Mouse (Mus musculus): ENCODE measurements at regions not wholly inside any gene's neighbourhood (a gene's known extent, or its start where the extent isn't known, plus 50 kb on each side); places are given as distances from the start of the nearest gene placed in this dataset.

GRCm38 (mm10) chr12:79949101-79949824 is 163.6 kb downstream of the Zfp36l1 start:
- no peak overlapping the region for H3K4me3 ChIP-seq (ENCODE audit: low read depth, low read length)
- no peak overlapping the region for H3K4me2 ChIP-seq
- peak overlapping the region; percentile 58 for H3K27ac ChIP-seq (ENCODE audit: low read depth, low read length)
- DNase-seq (ENCODE audit: low spot score) (no peak), ATAC-seq (replicated peaks; ENCODE audit: low FRiP score) (no peak)
- H3K36me3 ChIP-seq (ENCODE audit: control insufficient read depth, insufficient read depth, low read length), result no peaks in the 10 kb centered on the region
- H3K9ac ChIP-seq (ENCODE audit: low read depth, low read length), result no peak overlapping the region
- 63% methylated on average over 14 of the region's 14 CpGs for WGBS
- H3K9me3 ChIP-seq (ENCODE audit: control insufficient read depth, low read length), result no peaks in the 10 kb centered on the region
- H3K4me1 ChIP-seq (replicated peaks; ENCODE audit: control insufficient read depth, insufficient read depth, low read length), result peaks cover 18% of the 10 kb centered on the region
- H3K27me3 ChIP-seq (replicated peaks; ENCODE audit: control insufficient read depth, insufficient read depth, low read length), result no peaks in the 10 kb centered on the region

- WGBS, result 85% methylated on average over 4 of the region's 4 CpGs
- H3K9ac ChIP-seq (ENCODE audit: low read depth, low read length), result no peak overlapping the region
- no peaks in the 10 kb centered on the region for H3K27me3 ChIP-seq (replicated peaks; ENCODE audit: control insufficient read depth, insufficient read depth, low read length)
- H3K4me3 ChIP-seq (ENCODE audit: low read depth, low read length), result no peak overlapping the region
- no peak overlapping the region for H3K4me2 ChIP-seq
- ATAC-seq (replicated peaks; ENCODE audit: low FRiP score), result no peak
- no peak overlapping the region for H3K27ac ChIP-seq (ENCODE audit: low read depth, low read length)
- DNase-seq (ENCODE audit: low spot score), result no peak
- H3K36me3 ChIP-seq (ENCODE audit: control insufficient read depth, insufficient read depth, low read length), result no peaks in the 10 kb centered on the region
- peaks cover 35% of the 10 kb centered on the region for H3K4me1 ChIP-seq (replicated peaks; ENCODE audit: control insufficient read depth, insufficient read depth, low read length)
- no peaks in the 10 kb centered on the region for H3K9me3 ChIP-seq (ENCODE audit: control insufficient read depth, low read length)
Observed at GRCm38 (mm10) chr12:79947574-79947973, 165.2 kb downstream of the Zfp36l1 start.

- DNase-seq (ENCODE audit: low spot score), result no peak
- H3K4me1 ChIP-seq (replicated peaks; ENCODE audit: control insufficient read depth, insufficient read depth, low read length), result peaks cover 36% of the 10 kb centered on the region
- ATAC-seq (replicated peaks; ENCODE audit: low FRiP score), result no peak
- H3K9ac ChIP-seq (ENCODE audit: low read depth, low read length), result no peak overlapping the region
- no peak overlapping the region for H3K4me2 ChIP-seq
- 82% methylated on average over 10 of the region's 10 CpGs for WGBS
- no peak overlapping the region for H3K27ac ChIP-seq (ENCODE audit: low read depth, low read length)
- H3K4me3 ChIP-seq (ENCODE audit: low read depth, low read length), result no peak overlapping the region
- H3K36me3 ChIP-seq (ENCODE audit: control insufficient read depth, insufficient read depth, low read length), result no peaks in the 10 kb centered on the region
- H3K9me3 ChIP-seq (ENCODE audit: control insufficient read depth, low read length), result no peaks in the 10 kb centered on the region
- no peaks in the 10 kb centered on the region for H3K27me3 ChIP-seq (replicated peaks; ENCODE audit: control insufficient read depth, insufficient read depth, low read length)
Observed at GRCm38 (mm10) chr12:79946777-79947176, 166.0 kb downstream of the Zfp36l1 start.

- no peak for ATAC-seq (replicated peaks; ENCODE audit: low FRiP score)
- 71% methylated on average over 4 of the region's 4 CpGs for WGBS
Observed at GRCm38 (mm10) chr12:79945899-79946298, 166.9 kb downstream of the Zfp36l1 start.

GRCm38 (mm10) chr12:79944714-79945493 is 167.9 kb downstream of the Zfp36l1 start:
- H3K27ac ChIP-seq (ENCODE audit: low read depth, low read length), result peak overlapping the region; percentile 84
- WGBS, result 14% methylated on average over 6 of the region's 6 CpGs
- peak; percentile 69 for DNase-seq (ENCODE audit: low spot score)
- no peaks in the 10 kb centered on the region for H3K36me3 ChIP-seq (ENCODE audit: control insufficient read depth, insufficient read depth, low read length)
- peak; percentile 67 for ATAC-seq (replicated peaks; ENCODE audit: low FRiP score)
- no peaks in the 10 kb centered on the region for H3K9me3 ChIP-seq (ENCODE audit: control insufficient read depth, low read length)
- no peak overlapping the region for H3K4me2 ChIP-seq
- no peak overlapping the region for H3K9ac ChIP-seq (ENCODE audit: low read depth, low read length)
- peaks cover 37% of the 10 kb centered on the region for H3K4me1 ChIP-seq (replicated peaks; ENCODE audit: control insufficient read depth, insufficient read depth, low read length)
- H3K4me3 ChIP-seq (ENCODE audit: low read depth, low read length), result no peak overlapping the region
- H3K27me3 ChIP-seq (replicated peaks; ENCODE audit: control insufficient read depth, insufficient read depth, low read length), result no peaks in the 10 kb centered on the region

More at GRCm38 (mm10) chr12:79945899-79946298, 166.9 kb downstream of the Zfp36l1 start:
- H3K4me3 ChIP-seq (ENCODE audit: low read depth, low read length), result no peak overlapping the region
- H3K4me1 ChIP-seq (replicated peaks; ENCODE audit: control insufficient read depth, insufficient read depth, low read length), result peaks cover 39% of the 10 kb centered on the region
- no peak overlapping the region for H3K9ac ChIP-seq (ENCODE audit: low read depth, low read length)
- H3K27me3 ChIP-seq (replicated peaks; ENCODE audit: control insufficient read depth, insufficient read depth, low read length), result no peaks in the 10 kb centered on the region
- peak overlapping the region; percentile 84 for H3K27ac ChIP-seq (ENCODE audit: low read depth, low read length)
- H3K4me2 ChIP-seq, result no peak overlapping the region
- H3K36me3 ChIP-seq (ENCODE audit: control insufficient read depth, insufficient read depth, low read length), result no peaks in the 10 kb centered on the region
- no peaks in the 10 kb centered on the region for H3K9me3 ChIP-seq (ENCODE audit: control insufficient read depth, low read length)
- DNase-seq (ENCODE audit: low spot score), result no peak

GRCm38 (mm10) chr12:79944090-79944489 is 168.7 kb downstream of the Zfp36l1 start:
- H3K9me3 ChIP-seq (ENCODE audit: control insufficient read depth, low read length), result no peaks in the 10 kb centered on the region
- peak overlapping the region; percentile 84 for H3K27ac ChIP-seq (ENCODE audit: low read depth, low read length)
- whole genome bisulfite sequencing, result 71% methylated on average over 10 of the region's 10 CpGs
- no peak for DNase-seq (ENCODE audit: low spot score)
- peaks cover 37% of the 10 kb centered on the region for H3K4me1 ChIP-seq (replicated peaks; ENCODE audit: control insufficient read depth, insufficient read depth, low read length)
- H3K36me3 ChIP-seq (ENCODE audit: control insufficient read depth, insufficient read depth, low read length), result no peaks in the 10 kb centered on the region
- no peak overlapping the region for H3K9ac ChIP-seq (ENCODE audit: low read depth, low read length)
- H3K4me2 ChIP-seq, result no peak overlapping the region
- ATAC-seq (replicated peaks; ENCODE audit: low FRiP score), result no peak
- no peak overlapping the region for H3K4me3 ChIP-seq (ENCODE audit: low read depth, low read length)
- no peaks in the 10 kb centered on the region for H3K27me3 ChIP-seq (replicated peaks; ENCODE audit: control insufficient read depth, insufficient read depth, low read length)

- Histone ChIP-seq H3K27me3 (replicated peaks; ENCODE audit: control insufficient read depth, insufficient read depth, low read length) (no peaks in the 10 kb centered on the region), H3K36me3 (ENCODE audit: control insufficient read depth, insufficient read depth, low read length) (no peaks in the 10 kb centered on the region), H3K9me3 (ENCODE audit: control insufficient read depth, low read length) (no peaks in the 10 kb centered on the region), H3K4me3 (ENCODE audit: low read depth, low read length) (no peak overlapping the region), H3K4me1 (replicated peaks; ENCODE audit: control insufficient read depth, insufficient read depth, low read length) (peaks cover 37% of the 10 kb centered on the region), H3K27ac (ENCODE audit: low read depth, low read length) (no peak overlapping the region), H3K9ac (ENCODE audit: low read depth, low read length) (no peak overlapping the region), H3K4me2 (no peak overlapping the region)
- 52% methylated on average over 10 of the region's 10 CpGs for WGBS
- no peak for ATAC-seq (replicated peaks; ENCODE audit: low FRiP score)
- no peak for DNase-seq (ENCODE audit: low spot score)
Observed at GRCm38 (mm10) chr12:79942563-79943131, 170.2 kb downstream of the Zfp36l1 start.

GRCm38 (mm10) chr12:79941828-79942227 is 171.0 kb downstream of the Zfp36l1 start:
- no peak for ATAC-seq (replicated peaks; ENCODE audit: low FRiP score)
- H3K4me1 ChIP-seq (replicated peaks; ENCODE audit: control insufficient read depth, insufficient read depth, low read length), result peaks cover 38% of the 10 kb centered on the region

More at GRCm38 (mm10) chr12:79941828-79942227, 171.0 kb downstream of the Zfp36l1 start:
- Histone ChIP-seq H3K9ac (ENCODE audit: low read depth, low read length) (no peak overlapping the region), H3K4me3 (ENCODE audit: low read depth, low read length) (no peak overlapping the region), H3K4me2 (no peak overlapping the region), H3K27ac (ENCODE audit: low read depth, low read length) (no peak overlapping the region), H3K36me3 (ENCODE audit: control insufficient read depth, insufficient read depth, low read length) (no peaks in the 10 kb centered on the region), H3K9me3 (ENCODE audit: control insufficient read depth, low read length) (no peaks in the 10 kb centered on the region), H3K27me3 (replicated peaks; ENCODE audit: control insufficient read depth, insufficient read depth, low read length) (no peaks in the 10 kb centered on the region)
- 47% methylated on average over 3 of the region's 3 CpGs for WGBS
- no peak for DNase-seq (ENCODE audit: low spot score)

Measured in liver, embryonic 11.5 days (tissue).